Mouse (Mus musculus) midbrain, embryonic 16.5 days (tissue): ENCODE results near the gene Tnnc2. TPM values are rescaled to one million over a fixed set of nuclear protein-coding genes. Genes with fewer than 3 reads are reported as not detected.
A peak's percentile ranks its signal among the peaks of the same experiment; 100 is the strongest.

Source experiments
- ATAC-seq: fragments of 200-750 bp; cut with Nextera tagmentation; 2 replicates; pipeline ENCODE4 v1.8.0; 2017; ENCODE audit warnings: moderate TSS enrichment
- H3K27ac ChIP-seq: fragments of 300-500 bp; sonication (generic); 2 replicates; pipeline ENCODE4 v1.5.1; 2014; ENCODE audit warnings: mild to moderate bottlenecking, low read length, mixed read lengths
- H3K27me3 ChIP-seq: fragments of 300-500 bp; sonication (generic); 2 replicates; pipeline ENCODE4 v1.6.1; 2014; ENCODE audit warnings: low read depth, low read length, mixed read lengths; ENCODE audit not compliant: control insufficient read depth, insufficient read depth
- H3K36me3 ChIP-seq: fragments of 300-500 bp; sonication (generic); 2 replicates; pipeline ENCODE4 v1.6.1; 2014; ENCODE audit warnings: mild to moderate bottlenecking, low read length, moderate library complexity, mixed read lengths; ENCODE audit not compliant: control insufficient read depth, insufficient read depth
- H3K4me1 ChIP-seq: fragments of 300-500 bp; sonication (generic); 2 replicates; pipeline ENCODE4 v1.6.1; 2014; ENCODE audit warnings: mild to moderate bottlenecking, low read length, mixed read lengths; ENCODE audit not compliant: control insufficient read depth, insufficient read depth
- H3K4me2 ChIP-seq: fragments of 300-500 bp; sonication (generic); 2 replicates; pipeline ENCODE4 v1.6.1; 2014; ENCODE audit warnings: mild to moderate bottlenecking, low read length, mixed read lengths
- H3K4me3 ChIP-seq: fragments of 300-500 bp; sonication (generic); 2 replicates; pipeline ENCODE4 v1.5.1; 2014; ENCODE audit warnings: low read depth, mild to moderate bottlenecking, low read length, moderate library complexity, mixed read lengths
- H3K9ac ChIP-seq: fragments of 300-500 bp; sonication (generic); 2 replicates; pipeline ENCODE4 v1.6.1; 2014; ENCODE audit warnings: low read depth, low read length, mixed read lengths
- H3K9me3 ChIP-seq: fragments of 300-500 bp; sonication (generic); replicated peaks from 2 replicates; pipeline ENCODE4 v1.6.1; 2014; ENCODE audit warnings: mild to moderate bottlenecking, low read length, mixed read lengths; ENCODE audit not compliant: control insufficient read depth, poor library complexity, severe bottlenecking
- WGBS: fragments of 180-500 bp; shearing (Covaris S2); extraction: QIAGEN DNeasy Blood & Tissue Kit; methylation state at CpG from one replicate; pipeline ENCODE4 v1.1.7; 2014; 5-methylcytosine and 5-hydroxymethylcytosine counted together
- polyA plus RNA-seq: library from polyadenylated mRNA; unstranded; fragments of >200 nt; fragmentation: Nextera tagmentation; extraction: Ambion mirVana; gene quantifications from 2 replicates; pipeline ENCODE4 v1.2.1, GENCODE M21; 2015

The Tnnc2 gene
- polyA plus RNA-seq, 1 experiment from 2014 or later = 0.43 TPM

GRCm38 (mm10) chr2:164771123-164771522, 8.6 kb downstream of the Tnnc2 start:
- Histone ChIP-seq H3K4me1 (peaks cover 7% of the 10 kb centered on the region), H3K4me2 (peak overlapping the region; percentile 99), H3K27me3 (no peaks in the 10 kb centered on the region), H3K36me3 (no peaks in the 10 kb centered on the region), H3K27ac (no peak overlapping the region), H3K4me3 (peak overlapping the region; percentile 68; the same call in 1 of the 2 replicates), H3K9me3 (no peaks in the 10 kb centered on the region), H3K9ac (no peak overlapping the region)
- 86% methylated on average over 8 of the region's 8 CpGs for WGBS
- ATAC-seq = no peak

GRCm38 (mm10) chr2:164770279-164770678, 9.5 kb downstream of the Tnnc2 start:
- Histone ChIP-seq H3K4me1 (peaks cover 7% of the 10 kb centered on the region), H3K4me2 (peak overlapping the region; percentile 99), H3K4me3 (peak overlapping the region; percentile 68), H3K9me3 (no peaks in the 10 kb centered on the region), H3K27me3 (no peaks in the 10 kb centered on the region), H3K27ac (no peak overlapping the region), H3K9ac (peak overlapping the region; percentile 66), H3K36me3 (no peaks in the 10 kb centered on the region; the same call in 1 of the 2 replicates)
- ATAC-seq = no peak; the same call in 1 of the 2 replicates
- 3% methylated on average over 15 of the region's 15 CpGs for WGBS

GRCm38 (mm10) chr2:164769258-164770037, 10.3 kb downstream of the Tnnc2 start, which contains the start of gene Ube2c:
Gene Ube2c, plus strand, starts transcription at chr2:164769898.
- Histone ChIP-seq H3K27ac (peak within 1 kb of the TSS; percentile 54; the same call in 1 of the 2 replicates), H3K4me1 (peaks cover 7% of the 10 kb centered on the region), H3K27me3 (no peaks in the 10 kb centered on the region), H3K4me2 (peak within 1 kb of the TSS; percentile 99), H3K9me3 (no peaks in the 10 kb centered on the region), H3K36me3 (no peaks in the 10 kb centered on the region; the same call in 1 of the 2 replicates), H3K9ac (peak within 1 kb of the TSS; percentile 66), H3K4me3 (peak within 1 kb of the TSS; percentile 68)
- ATAC-seq = peak; percentile 100
- 2% methylated on average over 53 of the region's 53 CpGs for WGBS

- Histone ChIP-seq H3K27me3 (no peaks in the 10 kb centered on the region), H3K9ac (no peak overlapping the region), H3K4me3 (no peak overlapping the region), H3K4me2 (no peak overlapping the region), H3K27ac (no peak overlapping the region), H3K9me3 (no peaks in the 10 kb centered on the region), H3K4me1 (peaks cover 7% of the 10 kb centered on the region), H3K36me3 (no peaks in the 10 kb centered on the region; the same call in 1 of the 2 replicates)
- ATAC-seq = no peak
- WGBS = 93% methylated on average over 15 of the region's 15 CpGs
Measured at GRCm38 (mm10) chr2:164767812-164768540, 11.8 kb downstream of the Tnnc2 start.

- Histone ChIP-seq H3K4me3 (no peak overlapping the region), H3K27me3 (no peaks in the 10 kb centered on the region), H3K4me1 (peaks cover 7% of the 10 kb centered on the region), H3K27ac (no peak overlapping the region), H3K9me3 (no peaks in the 10 kb centered on the region), H3K36me3 (peaks cover 7% of the 10 kb centered on the region), H3K4me2 (no peak overlapping the region), H3K9ac (no peak overlapping the region)
- WGBS = 87% methylated on average over 3 of the region's 3 CpGs
- no peak for ATAC-seq
Measured at GRCm38 (mm10) chr2:164765841-164766240, 13.9 kb downstream of the Tnnc2 start.

GRCm38 (mm10) chr2:164762593-164762992, 17.2 kb downstream of the Tnnc2 start:
- Histone ChIP-seq H3K4me2 (no peak overlapping the region), H3K9ac (no peak overlapping the region), H3K9me3 (no peaks in the 10 kb centered on the region), H3K4me3 (no peak overlapping the region), H3K27me3 (no peaks in the 10 kb centered on the region), H3K4me1 (no peaks in the 10 kb centered on the region), H3K36me3 (peaks cover 24% of the 10 kb centered on the region), H3K27ac (no peak overlapping the region)
- 86% methylated on average over 7 of the region's 7 CpGs for WGBS
- no peak for ATAC-seq

- H3K4me2 ChIP-seq = no peak overlapping the region
- no peak overlapping the region for H3K4me3 ChIP-seq
- 99% methylated on average over 4 of the region's 4 CpGs for WGBS
- no peaks in the 10 kb centered on the region for H3K4me1 ChIP-seq
- H3K36me3 ChIP-seq = peaks cover 27% of the 10 kb centered on the region
- H3K27ac ChIP-seq = no peak overlapping the region
- H3K9me3 ChIP-seq = no peaks in the 10 kb centered on the region
- H3K9ac ChIP-seq = no peak overlapping the region
- ATAC-seq = no peak
- no peaks in the 10 kb centered on the region for H3K27me3 ChIP-seq
Measured at GRCm38 (mm10) chr2:164761971-164762370, 17.8 kb downstream of the Tnnc2 start.

- 97% methylated on average over 2 of the region's 2 CpGs for WGBS
- H3K9ac ChIP-seq = no peak overlapping the region
- no peak for ATAC-seq
- no peak overlapping the region for H3K27ac ChIP-seq
- H3K4me1 ChIP-seq = no peaks in the 10 kb centered on the region
- H3K27me3 ChIP-seq = no peaks in the 10 kb centered on the region
- no peaks in the 10 kb centered on the region for H3K9me3 ChIP-seq
- peaks cover 30% of the 10 kb centered on the region for H3K36me3 ChIP-seq
- H3K4me3 ChIP-seq = no peak overlapping the region
- no peak overlapping the region for H3K4me2 ChIP-seq
Measured at GRCm38 (mm10) chr2:164761502-164761901, 18.3 kb downstream of the Tnnc2 start.
